Comparison of ENCODE assay signal across 21 mouse cellular contexts in the genomic region with DNA sequence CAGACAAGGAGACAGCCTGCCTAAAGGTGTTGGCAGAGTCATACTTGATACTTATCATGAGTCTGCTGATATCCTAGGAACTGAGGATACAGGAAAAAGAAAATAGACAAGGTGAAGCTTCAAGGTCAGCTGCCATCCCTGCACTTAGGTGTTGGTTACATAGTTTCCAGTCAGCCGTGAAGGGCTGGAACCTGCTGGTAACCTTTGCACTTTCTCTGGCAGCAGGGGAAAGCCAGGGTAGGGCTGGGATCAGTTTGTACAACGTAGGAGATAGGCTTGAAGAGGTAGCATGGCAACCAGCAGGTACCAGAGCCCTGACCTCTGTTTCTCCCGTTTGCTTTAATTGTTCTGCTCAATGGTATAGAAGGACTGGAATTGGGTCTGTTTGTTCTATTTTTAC.
DNase-seq lines count a peak whose midpoint lies in the region; ATAC-seq and TF ChIP-seq lines count a peak whose summit lies in the region.
"Had no signal": no experiment of that assay in that cellular context is flagged by ENCODE, and none has a peak within 500 bp of the region (broad histone marks: within the 10 kb centered on the region; RNA-seq: fewer than 3 reads in every experiment).

No protein-coding gene starts in this region.

- no peak overlapping the region for H3K9ac ChIP-seq in heart, embryonic 16.5 days (ENCODE audit: low read length)
- no peak overlapping the region for H3K9ac ChIP-seq in liver, adult 2 months (ENCODE audit: low read depth, low read length)
- H3K9ac ChIP-seq in liver, embryonic 11.5 days (ENCODE audit: low read depth, low read length), result no peak overlapping the region
- H3K9ac ChIP-seq in stomach, postnatal 0 days (ENCODE audit: low read length), result no peak overlapping the region
- H3K9ac ChIP-seq: embryonic facial prominence, embryonic 13.5 days; forebrain, embryonic 13.5 days; hindbrain, embryonic 13.5 days; lung, embryonic 14.5 days; midbrain, embryonic 12.5 days; neural tube, embryonic 15.5 days had no signal

- no peak overlapping the region for H3K4me3 ChIP-seq in heart, embryonic 16.5 days (ENCODE audit: low read length)
- H3K4me3 ChIP-seq in liver, adult 2 months (ENCODE audit: insufficient read depth, low read depth, low read length), result no peak overlapping the region
- H3K4me3 ChIP-seq in liver, embryonic 11.5 days (ENCODE audit: low read depth, low read length), result no peak overlapping the region
- no peak overlapping the region for H3K4me3 ChIP-seq in stomach, postnatal 0 days (ENCODE audit: low read depth, low read length)
- H3K4me3 ChIP-seq: embryonic facial prominence, embryonic 13.5 days; erythroblast, embryonic 14.5 days; forebrain, embryonic 13.5 days; hindbrain, embryonic 13.5 days; midbrain, embryonic 12.5 days; neural tube, embryonic 15.5 days had no signal

- peak overlapping the region; percentile 69 for H3K27ac ChIP-seq in heart, embryonic 16.5 days (ENCODE audit: low read length)
- no peak overlapping the region for H3K27ac ChIP-seq in liver, adult 2 months (replicated peaks; ENCODE audit: insufficient read depth, low read depth, low read length)
- no peak overlapping the region for H3K27ac ChIP-seq in liver, embryonic 11.5 days (ENCODE audit: low read depth, low read length)
- no peak overlapping the region for H3K27ac ChIP-seq in stomach, postnatal 0 days (replicated peaks)
- H3K27ac ChIP-seq: embryonic facial prominence, embryonic 13.5 days; forebrain, embryonic 13.5 days; hindbrain, embryonic 13.5 days; kidney, postnatal 0 days; midbrain, embryonic 12.5 days; neural tube, embryonic 15.5 days had no signal

- TF ChIP-seq EP300 in stomach, postnatal 0 days (optimal IDR thresholded peaks at IDR 0.05), result no peak

- 68% methylated on average over 3 of the region's 3 CpGs for WGBS in heart, embryonic 16.5 days
- WGBS in liver, adult 2 months, result 17% methylated on average over 3 of the region's 3 CpGs
- WGBS in liver, embryonic 11.5 days, result 54% methylated on average over 3 of the region's 3 CpGs
- WGBS in stomach, postnatal 0 days, result 61% methylated on average over 3 of the region's 3 CpGs

- H3K79me2 ChIP-seq in liver, adult 2 months (ENCODE audit: control insufficient read depth, insufficient read depth, low read length), result no peaks in the 10 kb centered on the region

- ATAC-seq in heart, embryonic 16.5 days (replicated peaks; ENCODE audit: extremely low read depth, insufficient read depth, low FRiP score), result no peak
- no peak for ATAC-seq in liver, embryonic 11.5 days (replicated peaks; ENCODE audit: low FRiP score)
- ATAC-seq in stomach, postnatal 0 days (ENCODE audit: low FRiP score, low TSS enrichment), result no peak
- ATAC-seq: forebrain, embryonic 13.5 days had no signal

- no peak for DNase-seq in heart, adult 8-10 months (ENCODE audit: low spot score)
- peak; percentile 61 for DNase-seq in liver, adult 2 months (ENCODE audit: extremely low read depth, low read depth, low spot score)
- DNase-seq in liver, embryonic 11.5 days (ENCODE audit: low spot score), result no peak
- peak; percentile 24 for DNase-seq in kidney, postnatal 14 days
- no peak for DNase-seq in stomach, postnatal 0 days (ENCODE audit: low spot score)
- DNase-seq in left cerebral cortex, postnatal 4 days, result no peak
- DNase-seq: adrenal gland, adult 2 months; embryo, embryonic 11 days; heart, postnatal 14 days; lung, embryonic 14.5 days; right cerebral cortex, adult 18-20 months; right cerebral cortex, postnatal 4 days; thymus, postnatal 25 days had no signal

- no peak for TF ChIP-seq CTCF in liver, adult 2 months (IDR thresholded peaks at IDR 0.05; ENCODE audit: low read depth, low read length)
- TF ChIP-seq CTCF in stomach, postnatal 0 days (IDR thresholded peaks at IDR 0.05; ENCODE audit: low read depth), result no peak

- no peaks in the 10 kb centered on the region for H3K36me3 ChIP-seq in heart, embryonic 16.5 days (ENCODE audit: control insufficient read depth, insufficient read depth)
- H3K36me3 ChIP-seq in liver, adult 2 months (ENCODE audit: control insufficient read depth, insufficient read depth, low read length), result no peaks in the 10 kb centered on the region
- no peaks in the 10 kb centered on the region for H3K36me3 ChIP-seq in liver, embryonic 11.5 days (ENCODE audit: control insufficient read depth, insufficient read depth, low read length)
- H3K36me3 ChIP-seq in stomach, postnatal 0 days (ENCODE audit: control insufficient read depth, insufficient read depth, low read length), result no peaks in the 10 kb centered on the region
- H3K36me3 ChIP-seq: embryonic facial prominence, embryonic 13.5 days; hindbrain, embryonic 13.5 days; midbrain, embryonic 12.5 days; neural tube, embryonic 15.5 days had no signal

- no peaks in the 10 kb centered on the region for H3K27me3 ChIP-seq in heart, embryonic 16.5 days (ENCODE audit: control insufficient read depth, insufficient read depth, low read length)
- H3K27me3 ChIP-seq in liver, adult 2 months (ENCODE audit: control insufficient read depth, insufficient read depth, low read length), result no peaks in the 10 kb centered on the region
- H3K27me3 ChIP-seq in liver, embryonic 11.5 days (replicated peaks; ENCODE audit: control insufficient read depth, insufficient read depth, low read length), result no peaks in the 10 kb centered on the region
- H3K27me3 ChIP-seq in stomach, postnatal 0 days (ENCODE audit: control insufficient read depth, insufficient read depth, low read length), result no peaks in the 10 kb centered on the region
- H3K27me3 ChIP-seq: embryonic facial prominence, embryonic 13.5 days; forebrain, embryonic 13.5 days; hindbrain, embryonic 13.5 days; midbrain, embryonic 12.5 days; neural tube, embryonic 15.5 days had no signal

- intact Hi-C loops in left cerebral cortex, postnatal 4 days (cut with DNase I), result no loop called here

- H3K9me3 ChIP-seq in heart, embryonic 16.5 days (replicated peaks; ENCODE audit: control insufficient read depth, low read length), result no peaks in the 10 kb centered on the region
- no peaks in the 10 kb centered on the region for H3K9me3 ChIP-seq in liver, embryonic 11.5 days (ENCODE audit: control insufficient read depth, low read length)
- H3K9me3 ChIP-seq in stomach, postnatal 0 days (ENCODE audit: control insufficient read depth, low read length), result no peaks in the 10 kb centered on the region
- H3K9me3 ChIP-seq: embryonic facial prominence, embryonic 13.5 days; forebrain, embryonic 13.5 days; hindbrain, embryonic 13.5 days; midbrain, embryonic 12.5 days; neural tube, embryonic 15.5 days had no signal

- H3K4me1 ChIP-seq in heart, embryonic 16.5 days (ENCODE audit: control insufficient read depth, insufficient read depth, low read length), result peaks cover 43% of the 10 kb centered on the region
- H3K4me1 ChIP-seq in liver, adult 2 months (ENCODE audit: control insufficient read depth, insufficient read depth, low read length), result no peaks in the 10 kb centered on the region
- 0 out of 2 replicates have a peak, but pooled peaks cover 4% of the 10 kb centered on the region for H3K4me1 ChIP-seq in liver, embryonic 11.5 days (replicated peaks; ENCODE audit: control insufficient read depth, insufficient read depth, low read length)
- H3K4me1 ChIP-seq in stomach, postnatal 0 days (replicated peaks; ENCODE audit: control insufficient read depth, insufficient read depth), result no peaks in the 10 kb centered on the region
- H3K4me1 ChIP-seq: midbrain, embryonic 12.5 days; neural tube, embryonic 15.5 days had no signal

- no peak overlapping the region for H3K4me2 ChIP-seq in heart, embryonic 16.5 days (ENCODE audit: low read depth, low read length)
- H3K4me2 ChIP-seq in liver, embryonic 11.5 days, result no peak overlapping the region
- H3K4me2 ChIP-seq in stomach, postnatal 0 days (replicated peaks; ENCODE audit: low read depth), result no peak overlapping the region
- H3K4me2 ChIP-seq: embryonic facial prominence, embryonic 13.5 days; forebrain, embryonic 13.5 days; hindbrain, embryonic 13.5 days; lung, embryonic 14.5 days; midbrain, embryonic 12.5 days; neural tube, embryonic 15.5 days had no signal

- TF ChIP-seq POLR2A in liver, adult 2 months (IDR thresholded peaks at IDR 0.05; ENCODE audit: extremely low read depth, insufficient read depth, low read length), result no peak

Comparison
In these comparisons a context has a peak if more than half of its experiments do, and no peak if none do; other contexts are left out.
1. DNase-seq: peak in liver, adult 2 months (single experiment) and kidney, postnatal 14 days (single experiment); none in heart, adult 8-10 months (single experiment), liver, embryonic 11.5 days (single experiment), stomach, postnatal 0 days (single experiment) and left cerebral cortex, postnatal 4 days (single experiment).